Mouse (Mus musculus): ENCODE data around the gene Ppp4r1.

- TF ChIP-seq CTCF (IDR thresholded peaks at IDR 0.05) (no peak), EP300 (IDR thresholded peaks at IDR 0.05) (no peak)
Measured at GRCm38 (mm10) chr17:65791161-65791560, 8.8 kb downstream of the Ppp4r1 start.

All from lung, postnatal 0 days (tissue).